Mouse (Mus musculus): ENCODE results near the gene Slc5a5. TPM values are rescaled to one million over a fixed set of nuclear protein-coding genes. Genes with fewer than 3 reads are reported as not detected.

The Slc5a5 gene
- polyA plus RNA-seq (2015; fragmentation: Nextera tagmentation; extraction: Ambion mirVana) = 2.4 and 3.1 TPM in 2 replicates

GRCm38 (mm10) chr8:70892022-70892895, at the start of gene Slc5a5:
Gene Slc5a5 (minus strand): TSS chr8:70892757.
- peak within 1 kb of the TSS; percentile 38 for H3K9ac ChIP-seq (ENCODE audit: low read depth, low read length)
- H3K4me2 ChIP-seq (ENCODE audit: low read length) = peak within 1 kb of the TSS; percentile 46
- H3K27ac ChIP-seq (ENCODE audit: low read depth, low read length) = no peak within 1 kb of the TSS
- 5% methylated on average over 79 of the region's 80 CpGs for WGBS
- H3K4me1 ChIP-seq (ENCODE audit: control insufficient read depth, insufficient read depth, low read depth, low read length) = peaks cover 18% of the 10 kb centered on the region
- no peak for ATAC-seq
- H3K36me3 ChIP-seq (ENCODE audit: control insufficient read depth, insufficient read depth, low read length) = peaks cover 25% of the 10 kb centered on the region
- H3K27me3 ChIP-seq (replicated peaks; ENCODE audit: control insufficient read depth, insufficient read depth, low read length) = peaks cover 48% of the 10 kb centered on the region
- H3K4me3 ChIP-seq (ENCODE audit: low read length) = peak within 1 kb of the TSS; percentile 24
- peaks cover 2% of the 10 kb centered on the region; the same call in 1 of the 2 replicates for H3K9me3 ChIP-seq (ENCODE audit: control insufficient read depth, low read length)

DNA sequence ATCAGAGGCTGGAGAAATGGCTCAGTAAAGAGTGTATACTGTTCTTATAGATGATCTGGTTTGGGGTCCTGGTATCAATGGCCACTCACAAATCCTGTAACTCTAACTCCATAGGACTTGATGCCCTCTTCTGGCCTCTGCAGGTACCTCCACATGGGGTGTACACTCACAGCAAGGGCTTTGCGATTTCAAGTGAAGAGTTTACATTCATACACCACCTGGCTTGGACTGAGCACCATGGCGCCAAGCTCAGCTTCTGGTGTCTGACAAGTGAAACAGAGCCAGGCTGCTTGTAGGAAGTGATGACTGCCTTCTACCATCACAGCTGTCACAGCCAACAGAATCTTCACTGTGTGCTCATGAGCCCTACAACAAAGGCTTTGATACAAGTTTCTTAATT, 48.9 kb upstream of the Slc5a5 start:
- no peaks in the 10 kb centered on the region for H3K36me3 ChIP-seq (ENCODE audit: control insufficient read depth, insufficient read depth, low read length)
- no peaks in the 10 kb centered on the region for H3K4me1 ChIP-seq (ENCODE audit: control insufficient read depth, insufficient read depth, low read depth, low read length)
- ATAC-seq = no peak
- H3K27me3 ChIP-seq (replicated peaks; ENCODE audit: control insufficient read depth, insufficient read depth, low read length) = no peaks in the 10 kb centered on the region
- no peak overlapping the region for H3K4me2 ChIP-seq (ENCODE audit: low read length)
- 62% methylated on average over 2 of the region's 2 CpGs for WGBS
- no peak overlapping the region for H3K27ac ChIP-seq (ENCODE audit: low read depth, low read length)
- no peak overlapping the region for H3K9ac ChIP-seq (ENCODE audit: low read depth, low read length)
- no peaks in the 10 kb centered on the region for H3K9me3 ChIP-seq (ENCODE audit: control insufficient read depth, low read length)
- no peak overlapping the region for H3K4me3 ChIP-seq (ENCODE audit: low read length)

- Histone ChIP-seq H3K27me3 (replicated peaks; ENCODE audit: control insufficient read depth, insufficient read depth, low read length) (no peaks in the 10 kb centered on the region), H3K36me3 (ENCODE audit: control insufficient read depth, insufficient read depth, low read length) (peaks cover 2% of the 10 kb centered on the region; the same call in 1 of the 2 replicates), H3K4me1 (ENCODE audit: control insufficient read depth, insufficient read depth, low read depth, low read length) (no peaks in the 10 kb centered on the region), H3K4me2 (ENCODE audit: low read length) (no peak overlapping the region), H3K9ac (ENCODE audit: low read depth, low read length) (no peak overlapping the region), H3K4me3 (ENCODE audit: low read length) (no peak overlapping the region), H3K9me3 (ENCODE audit: control insufficient read depth, low read length) (no peaks in the 10 kb centered on the region), H3K27ac (ENCODE audit: low read depth, low read length) (no peak overlapping the region)
- 83% methylated on average over 6 of the region's 6 CpGs for WGBS
- ATAC-seq = no peak
Measured at GRCm38 (mm10) chr8:70937200-70937599, 44.6 kb upstream of the Slc5a5 start.

DNA sequence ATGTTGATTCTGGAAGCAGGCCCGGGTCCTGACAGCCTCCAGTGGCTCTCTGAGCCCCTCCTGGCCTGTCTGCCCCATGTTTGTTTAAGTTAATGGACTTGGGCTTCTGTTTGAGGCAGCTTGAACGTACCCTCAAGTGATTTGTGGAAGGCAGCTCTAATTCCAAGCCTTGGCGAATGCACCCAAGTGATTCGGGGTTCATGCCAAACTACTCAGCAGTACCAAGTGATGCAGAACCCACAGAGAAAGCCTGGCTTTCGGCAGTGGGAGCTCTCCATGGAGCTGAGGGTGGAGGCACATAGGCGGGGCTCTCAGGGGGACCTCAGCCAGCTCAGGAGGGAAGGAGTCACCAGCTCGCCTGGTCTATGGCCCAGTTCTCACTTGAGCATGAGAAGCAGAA, 42.2 kb upstream of the Slc5a5 start:
- Histone ChIP-seq H3K27ac (ENCODE audit: low read depth, low read length) (no peak overlapping the region), H3K27me3 (replicated peaks; ENCODE audit: control insufficient read depth, insufficient read depth, low read length) (no peaks in the 10 kb centered on the region), H3K9me3 (ENCODE audit: control insufficient read depth, low read length) (no peaks in the 10 kb centered on the region), H3K4me3 (ENCODE audit: low read length) (no peak overlapping the region), H3K36me3 (ENCODE audit: control insufficient read depth, insufficient read depth, low read length) (peaks cover 7% of the 10 kb centered on the region; the same call in 1 of the 2 replicates), H3K4me2 (ENCODE audit: low read length) (no peak overlapping the region), H3K4me1 (ENCODE audit: control insufficient read depth, insufficient read depth, low read depth, low read length) (no peaks in the 10 kb centered on the region), H3K9ac (ENCODE audit: low read depth, low read length) (no peak overlapping the region)
- WGBS = 73% methylated on average over 7 of the region's 7 CpGs
- peak; percentile 45; the same call in 1 of the 2 replicates for ATAC-seq

DNA sequence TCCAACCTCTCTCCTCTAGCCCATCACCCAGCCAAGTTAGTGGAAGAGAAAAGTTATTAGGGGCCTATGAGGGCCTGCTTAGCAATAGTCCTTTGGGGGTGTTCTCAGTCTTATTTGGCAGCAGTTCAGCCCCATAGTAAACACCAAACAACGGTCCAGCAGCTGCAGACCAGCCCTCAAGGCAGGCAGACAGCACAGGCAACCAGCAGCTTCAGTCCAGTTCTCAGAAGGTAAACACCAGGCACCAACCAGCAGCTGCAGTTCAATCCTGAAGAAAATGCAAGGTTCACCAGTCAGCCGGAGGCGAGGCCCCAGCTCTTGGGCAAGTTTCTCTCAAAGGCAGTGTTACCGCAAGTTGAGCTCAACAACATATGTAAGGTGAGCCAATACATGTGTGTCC, 40.5 kb upstream of the Slc5a5 start:
- Histone ChIP-seq H3K4me1 (ENCODE audit: control insufficient read depth, insufficient read depth, low read depth, low read length) (no peaks in the 10 kb centered on the region), H3K4me3 (ENCODE audit: low read length) (no peak overlapping the region), H3K27me3 (replicated peaks; ENCODE audit: control insufficient read depth, insufficient read depth, low read length) (no peaks in the 10 kb centered on the region), H3K9ac (ENCODE audit: low read depth, low read length) (no peak overlapping the region), H3K9me3 (ENCODE audit: control insufficient read depth, low read length) (no peaks in the 10 kb centered on the region), H3K36me3 (ENCODE audit: control insufficient read depth, insufficient read depth, low read length) (peaks cover 7% of the 10 kb centered on the region; the same call in 1 of the 2 replicates), H3K4me2 (ENCODE audit: low read length) (no peak overlapping the region), H3K27ac (ENCODE audit: low read depth, low read length) (no peak overlapping the region)
- no peak for ATAC-seq
- 79% methylated on average over 4 of the region's 4 CpGs for WGBS

DNA sequence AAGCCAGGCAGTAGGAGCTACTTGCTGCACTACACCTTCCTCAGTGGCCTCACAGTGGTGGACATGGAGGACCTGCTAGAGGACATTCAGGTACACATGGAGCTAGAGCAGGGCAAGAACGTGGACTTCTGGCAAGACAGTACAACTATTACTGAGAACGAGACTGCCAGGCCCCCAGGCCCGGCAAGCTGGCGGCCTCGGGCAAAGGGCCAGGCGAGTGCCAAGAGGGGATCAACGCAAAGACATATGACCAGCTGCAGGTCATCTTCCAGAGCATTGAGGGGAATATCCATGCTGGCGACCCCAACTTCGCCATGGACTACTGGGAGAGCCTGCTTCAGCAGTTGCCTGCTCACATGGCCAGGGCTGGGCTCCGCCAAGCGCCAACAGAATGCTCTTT, 39.2 kb upstream of the Slc5a5 start:
- no peak overlapping the region for H3K9ac ChIP-seq (ENCODE audit: low read depth, low read length)
- H3K4me2 ChIP-seq (ENCODE audit: low read length) = no peak overlapping the region
- H3K4me3 ChIP-seq (ENCODE audit: low read length) = no peak overlapping the region
- H3K4me1 ChIP-seq (ENCODE audit: control insufficient read depth, insufficient read depth, low read depth, low read length) = no peaks in the 10 kb centered on the region
- no peak for ATAC-seq
- H3K36me3 ChIP-seq (ENCODE audit: control insufficient read depth, insufficient read depth, low read length) = peaks cover 7% of the 10 kb centered on the region; the same call in 1 of the 2 replicates
- 95% methylated on average over 11 of the region's 11 CpGs for WGBS
- no peaks in the 10 kb centered on the region for H3K27me3 ChIP-seq (replicated peaks; ENCODE audit: control insufficient read depth, insufficient read depth, low read length)
- H3K9me3 ChIP-seq (ENCODE audit: control insufficient read depth, low read length) = no peaks in the 10 kb centered on the region
- no peak overlapping the region for H3K27ac ChIP-seq (ENCODE audit: low read depth, low read length)

DNA sequence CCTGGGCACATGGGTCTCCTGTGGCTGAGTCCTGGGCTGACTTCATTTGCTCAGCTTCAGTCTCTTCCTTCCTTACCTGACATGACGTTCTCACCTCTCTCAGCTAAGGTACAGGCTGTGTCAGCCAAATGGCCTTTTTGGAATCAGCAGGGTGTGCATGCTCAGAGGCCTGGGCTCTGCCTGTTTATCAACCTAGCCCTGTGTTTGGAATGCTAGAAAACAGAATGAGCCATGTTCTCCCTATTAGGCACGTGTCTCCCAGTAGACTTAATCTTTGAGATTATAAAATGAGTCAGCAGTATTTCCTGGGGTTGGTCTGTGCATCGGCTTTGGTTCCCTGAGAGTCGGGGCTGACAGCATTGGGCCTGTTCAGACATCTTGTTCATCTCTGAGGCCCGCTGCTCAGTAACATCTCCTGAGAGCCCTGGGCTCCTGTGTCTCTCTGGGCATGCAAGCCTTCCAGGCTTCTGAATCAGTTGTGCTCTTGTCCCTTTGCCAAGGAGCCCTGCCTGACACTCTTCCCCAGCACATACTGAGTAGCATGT, 36.3 kb upstream of the Slc5a5 start:
- Histone ChIP-seq H3K9me3 (ENCODE audit: control insufficient read depth, low read length) (no peaks in the 10 kb centered on the region), H3K27me3 (replicated peaks; ENCODE audit: control insufficient read depth, insufficient read depth, low read length) (no peaks in the 10 kb centered on the region), H3K9ac (ENCODE audit: low read depth, low read length) (no peak overlapping the region), H3K4me2 (ENCODE audit: low read length) (no peak overlapping the region), H3K27ac (ENCODE audit: low read depth, low read length) (no peak overlapping the region), H3K4me1 (ENCODE audit: control insufficient read depth, insufficient read depth, low read depth, low read length) (no peaks in the 10 kb centered on the region), H3K36me3 (ENCODE audit: control insufficient read depth, insufficient read depth, low read length) (peaks cover 7% of the 10 kb centered on the region; the same call in 1 of the 2 replicates), H3K4me3 (ENCODE audit: low read length) (no peak overlapping the region)
- no peak for ATAC-seq
- 77% methylated on average over 5 of the region's 5 CpGs for WGBS

DNA sequence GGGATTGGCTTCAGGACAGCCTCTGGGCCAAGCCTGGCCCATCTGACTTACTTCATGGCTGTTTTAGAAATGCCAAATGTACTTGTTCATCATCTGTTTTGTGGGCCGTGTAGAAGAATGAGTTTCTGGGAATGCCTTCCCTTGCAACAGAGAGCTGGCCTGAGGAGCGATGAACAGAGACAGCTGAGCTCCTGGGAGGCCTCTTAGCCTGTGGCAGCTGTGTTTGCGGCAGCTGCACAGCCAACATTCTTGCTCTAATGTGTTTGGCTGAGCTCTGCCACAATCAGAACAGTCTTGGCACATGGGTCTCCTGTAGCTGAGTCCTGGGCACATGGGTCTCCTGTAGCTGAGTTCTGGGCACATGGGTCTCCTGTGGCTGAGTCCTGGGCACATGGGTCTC, 35.5 kb upstream of the Slc5a5 start:
- ATAC-seq = peak; percentile 25; the same call in 1 of the 2 replicates
- no peaks in the 10 kb centered on the region for H3K27me3 ChIP-seq (replicated peaks; ENCODE audit: control insufficient read depth, insufficient read depth, low read length)
- no peak overlapping the region for H3K27ac ChIP-seq (ENCODE audit: low read depth, low read length)
- WGBS = 77% methylated on average over 3 of the region's 3 CpGs
- no peak overlapping the region for H3K4me2 ChIP-seq (ENCODE audit: low read length)
- no peak overlapping the region for H3K4me3 ChIP-seq (ENCODE audit: low read length)
- H3K9me3 ChIP-seq (ENCODE audit: control insufficient read depth, low read length) = no peaks in the 10 kb centered on the region
- H3K4me1 ChIP-seq (ENCODE audit: control insufficient read depth, insufficient read depth, low read depth, low read length) = no peaks in the 10 kb centered on the region
- peaks cover 7% of the 10 kb centered on the region; the same call in 1 of the 2 replicates for H3K36me3 ChIP-seq (ENCODE audit: control insufficient read depth, insufficient read depth, low read length)
- no peak overlapping the region for H3K9ac ChIP-seq (ENCODE audit: low read depth, low read length)

DNA sequence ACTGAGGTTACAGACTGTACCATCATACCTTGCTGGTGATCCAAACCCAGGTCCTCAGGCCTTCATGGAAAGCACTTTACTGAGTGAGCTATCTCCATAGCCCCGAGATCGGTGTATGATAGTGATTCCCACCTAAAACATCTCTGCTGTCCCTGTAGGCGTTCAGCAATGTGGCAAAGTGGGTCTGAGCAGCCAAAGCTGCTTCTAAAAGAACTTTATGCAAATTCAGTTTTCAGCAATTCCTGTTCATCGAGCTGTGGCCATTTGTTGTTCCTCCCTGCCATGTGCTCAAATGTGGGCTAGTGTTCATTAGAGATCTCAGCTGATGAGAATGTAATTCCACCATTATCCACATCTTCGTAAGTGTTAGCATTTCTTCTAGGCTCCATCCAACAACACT, 33.8 kb upstream of the Slc5a5 start:
- no peak overlapping the region for H3K4me3 ChIP-seq (ENCODE audit: low read length)
- 93% methylated on average over 5 of the region's 5 CpGs for WGBS
- no peak overlapping the region for H3K27ac ChIP-seq (ENCODE audit: low read depth, low read length)
- no peaks in the 10 kb centered on the region for H3K4me1 ChIP-seq (ENCODE audit: control insufficient read depth, insufficient read depth, low read depth, low read length)
- ATAC-seq = no peak
- H3K4me2 ChIP-seq (ENCODE audit: low read length) = no peak overlapping the region
- no peaks in the 10 kb centered on the region for H3K36me3 ChIP-seq (ENCODE audit: control insufficient read depth, insufficient read depth, low read length)
- H3K27me3 ChIP-seq (replicated peaks; ENCODE audit: control insufficient read depth, insufficient read depth, low read length) = no peaks in the 10 kb centered on the region
- H3K9ac ChIP-seq (ENCODE audit: low read depth, low read length) = no peak overlapping the region
- H3K9me3 ChIP-seq (ENCODE audit: control insufficient read depth, low read length) = no peaks in the 10 kb centered on the region
